Mouse (Mus musculus) kidney, adult 2 months (tissue): ENCODE measurements at regions not wholly inside any gene's neighbourhood (a gene's known extent, or its start where the extent isn't known, plus 50 kb on each side); places are given as distances from the start of the nearest gene placed in this dataset.

ENCODE experiments used
- CTCF ChIP-seq: fragments of 200-500 bp; conservative IDR thresholded peaks from 2 replicates; pipeline ENCODE4 v1.5.1; 2011; ENCODE audit warnings: low read depth, mild to moderate bottlenecking, control low read depth, low read length, moderate library complexity, mixed read lengths; ENCODE audit not compliant: insufficient read depth, insufficient read length
- POLR2A ChIP-seq: fragments of 200-500 bp; IDR thresholded peaks from one replicate; pipeline ENCODE4 v1.6.1; 2011; ENCODE audit warnings: low read depth, low read length, control low read depth

- no peak for TF ChIP-seq POLR2A
- TF ChIP-seq CTCF = no peak
These were observed 477.1 kb upstream of the Cntn5 start for GRCm38 (mm10) chr9:11381648-11382075.
